In the genomic region with DNA sequence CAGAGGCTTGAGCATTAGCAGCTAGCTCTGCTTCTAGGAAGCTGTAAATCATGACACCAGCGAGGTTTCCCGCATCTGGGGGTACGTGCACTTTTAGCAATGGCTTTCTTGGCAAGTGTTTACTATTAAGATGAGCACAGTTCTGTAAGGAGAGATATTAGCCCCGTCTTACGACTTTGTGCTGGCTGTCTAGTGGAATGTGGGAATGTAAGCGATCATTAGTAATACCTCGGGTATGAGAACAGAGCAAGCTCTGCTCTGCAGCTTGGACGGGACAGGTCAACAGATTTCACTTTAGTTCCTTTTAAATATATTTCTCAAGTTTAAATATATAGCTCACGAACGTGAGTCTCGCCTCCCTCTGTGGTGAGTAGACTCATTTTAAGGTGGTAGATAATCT, we compare ENCODE assay signal across 21 mouse cellular contexts. TPM values are rescaled to one million over a fixed set of nuclear protein-coding genes. Genes with fewer than 3 reads are reported as not detected.
DNase-seq lines count a peak whose midpoint lies in the region; ATAC-seq and TF ChIP-seq lines count a peak whose summit lies in the region.
"Had no signal": no experiment of that assay in that cellular context is flagged by ENCODE, and none has a peak within 500 bp of the region (broad histone marks: within the 10 kb centered on the region; RNA-seq: fewer than 3 reads in every experiment).

No protein-coding gene starts in this region.

- H3K27me3 ChIP-seq in heart, embryonic 10.5 days (ENCODE audit: insufficient read depth, poor library complexity, severe bottlenecking): no peaks in the 10 kb centered on the region
- no peaks in the 10 kb centered on the region for H3K27me3 ChIP-seq in intestine, embryonic 16.5 days (replicated peaks; ENCODE audit: control insufficient read depth, insufficient read depth, low read length)
- H3K27me3 ChIP-seq in stomach, embryonic 16.5 days (ENCODE audit: control insufficient read depth, insufficient read depth, low read length): no peaks in the 10 kb centered on the region
- H3K27me3 ChIP-seq in hindbrain, embryonic 14.5 days (ENCODE audit: control insufficient read depth, insufficient read depth, low read length): no peaks in the 10 kb centered on the region
- H3K27me3 ChIP-seq: CH12.LX; hindbrain, embryonic 13.5 days had no signal

- WGBS in heart, embryonic 10.5 days: 81% methylated on average over 11 of the region's 11 CpGs
- 53% methylated on average over 11 of the region's 11 CpGs for WGBS in intestine, embryonic 16.5 days
- WGBS in stomach, embryonic 16.5 days: 46% methylated on average over 11 of the region's 11 CpGs
- WGBS in hindbrain, embryonic 14.5 days: 89% methylated on average over 11 of the region's 11 CpGs

- peaks cover 25% of the 10 kb centered on the region for H3K4me1 ChIP-seq in heart, embryonic 10.5 days
- H3K4me1 ChIP-seq in embryonic fibroblast, embryonic 13.5 days (ENCODE audit: control insufficient read depth, insufficient read depth, low read length): peaks cover 7% of the 10 kb centered on the region
- peaks cover 13% of the 10 kb centered on the region for H3K4me1 ChIP-seq in intestine, embryonic 16.5 days (ENCODE audit: control insufficient read depth, insufficient read depth, low read length)
- peaks cover 11% of the 10 kb centered on the region; the same call in 1 of the 2 replicates for H3K4me1 ChIP-seq in stomach, embryonic 16.5 days (ENCODE audit: control insufficient read depth, insufficient read depth, low read length)
- no peaks in the 10 kb centered on the region for H3K4me1 ChIP-seq in hindbrain, embryonic 14.5 days (replicated peaks; ENCODE audit: control insufficient read depth, insufficient read depth, low read length)
- H3K4me1 ChIP-seq: hindbrain, embryonic 13.5 days had no signal

- no peak for TF ChIP-seq CTCF in embryonic fibroblast, embryonic 13.5 days (IDR thresholded peaks at IDR 0.05; ENCODE audit: borderline replicate concordance, insufficient read depth, low read length)
- TF ChIP-seq CTCF in gastrocnemius, adult 2 months (IDR thresholded peaks at IDR 0.05): no peak

- DNase-seq in heart, adult 11 months: peak; percentile 37
- no peak for DNase-seq in heart, embryonic 10.5 days (ENCODE audit: low spot score)
- DNase-seq in layer of hippocampus, postnatal 25 days (ENCODE audit: extremely low spot score in 1 of 2, low spot score in 1 of 2): no peak
- no peak for DNase-seq in gastrocnemius, adult 2 months
- no peak for DNase-seq in hindbrain, embryonic 14.5 days (ENCODE audit: low spot score)
- DNase-seq: adrenal gland, adult 2 months; adrenal gland, postnatal 36 days; cerebellum, adult 2 months; cerebellum, postnatal 10 days; gastrocnemius, postnatal 10 days; heart, postnatal 14 days; kidney, adult 18-20 months had no signal

- H3K27ac ChIP-seq in heart, embryonic 10.5 days: no peak overlapping the region
- peak overlapping the region; percentile 31; the same call in 1 of the 2 replicates for H3K27ac ChIP-seq in embryonic fibroblast, embryonic 13.5 days (ENCODE audit: insufficient read depth, low read length)
- peak overlapping the region; percentile 58 for H3K27ac ChIP-seq in intestine, embryonic 16.5 days (ENCODE audit: low read length)
- H3K27ac ChIP-seq in stomach, embryonic 16.5 days (ENCODE audit: low read length): no peak overlapping the region
- no peak overlapping the region for H3K27ac ChIP-seq in gastrocnemius, adult 2 months
- no peak overlapping the region for H3K27ac ChIP-seq in hindbrain, embryonic 14.5 days
- H3K27ac ChIP-seq: embryonic facial prominence, embryonic 10.5 days; forebrain, embryonic 10.5 days; hindbrain, embryonic 13.5 days had no signal

- H3K36me3 ChIP-seq in heart, embryonic 10.5 days: no peaks in the 10 kb centered on the region
- peaks cover 4% of the 10 kb centered on the region; the same call in 1 of the 2 replicates for H3K36me3 ChIP-seq in intestine, embryonic 16.5 days (ENCODE audit: control insufficient read depth, insufficient read depth, low read length)
- H3K36me3 ChIP-seq in stomach, embryonic 16.5 days (ENCODE audit: control insufficient read depth, insufficient read depth, low read length): no peaks in the 10 kb centered on the region
- H3K36me3 ChIP-seq in hindbrain, embryonic 14.5 days (replicated peaks; ENCODE audit: control insufficient read depth, insufficient read depth): no peaks in the 10 kb centered on the region
- H3K36me3 ChIP-seq: embryonic facial prominence, embryonic 10.5 days; forebrain, embryonic 10.5 days; hindbrain, embryonic 13.5 days had no signal

- peak; percentile 60 for ATAC-seq in intestine, embryonic 16.5 days
- peak; percentile 21; the same call in 1 of the 2 replicates for ATAC-seq in stomach, embryonic 16.5 days (ENCODE audit: insufficient read depth, low FRiP score)
- ATAC-seq in hindbrain, embryonic 14.5 days (ENCODE audit: low FRiP score): no peak
- ATAC-seq: forebrain, embryonic 14.5 days had no signal

- intact Hi-C loops in gastrocnemius, adult 2 months (cut with DNase I): no loop called here

- H3K9ac ChIP-seq in intestine, embryonic 16.5 days (ENCODE audit: low read depth, low read length): no peak overlapping the region
- H3K9ac ChIP-seq in stomach, embryonic 16.5 days (ENCODE audit: low read length): no peak overlapping the region
- H3K9ac ChIP-seq in hindbrain, embryonic 14.5 days: no peak overlapping the region
- H3K9ac ChIP-seq: hindbrain, embryonic 13.5 days had no signal

- peak overlapping the region; percentile 19; the same call in 1 of the 2 replicates for H3K4me2 ChIP-seq in intestine, embryonic 16.5 days (ENCODE audit: low read depth, low read length)
- H3K4me2 ChIP-seq in stomach, embryonic 16.5 days (ENCODE audit: low read depth, low read length): no peak overlapping the region
- H3K4me2 ChIP-seq in hindbrain, embryonic 14.5 days (replicated peaks): no peak overlapping the region
- H3K4me2 ChIP-seq: hindbrain, embryonic 13.5 days had no signal

- H3K4me3 ChIP-seq in heart, embryonic 10.5 days: no peak overlapping the region
- no peak overlapping the region for H3K4me3 ChIP-seq in embryonic fibroblast, embryonic 13.5 days (ENCODE audit: insufficient read depth, low read length)
- H3K4me3 ChIP-seq in intestine, embryonic 16.5 days (ENCODE audit: low read length): no peak overlapping the region
- H3K4me3 ChIP-seq in stomach, embryonic 16.5 days (replicated peaks; ENCODE audit: low read length): no peak overlapping the region
- no peak overlapping the region for H3K4me3 ChIP-seq in gastrocnemius, adult 2 months
- H3K4me3 ChIP-seq in hindbrain, embryonic 14.5 days (replicated peaks; ENCODE audit: low read length): no peak overlapping the region
- H3K4me3 ChIP-seq: embryonic facial prominence, embryonic 10.5 days; erythroblast, embryonic 14.5 days; forebrain, embryonic 10.5 days; hindbrain, embryonic 13.5 days had no signal

- TF ChIP-seq POLR2A in embryonic fibroblast, embryonic 13.5 days (IDR thresholded peaks at IDR 0.05; ENCODE audit: low read depth, low read length): no peak

- no peaks in the 10 kb centered on the region for H3K9me3 ChIP-seq in heart, embryonic 10.5 days
- H3K9me3 ChIP-seq in intestine, embryonic 16.5 days (ENCODE audit: control insufficient read depth, low read length): no peaks in the 10 kb centered on the region
- no peaks in the 10 kb centered on the region for H3K9me3 ChIP-seq in stomach, embryonic 16.5 days (replicated peaks; ENCODE audit: control insufficient read depth, low read length)
- H3K9me3 ChIP-seq in hindbrain, embryonic 14.5 days (ENCODE audit: control insufficient read depth, low read length): no peaks in the 10 kb centered on the region
- H3K9me3 ChIP-seq: embryonic facial prominence, embryonic 10.5 days; forebrain, embryonic 10.5 days; hindbrain, embryonic 13.5 days had no signal

RNA-seq across cellular contexts. Expression of a gene that starts 54.7 kb away (rescaled TPM):
- polyA plus RNA-seq in heart, embryonic 10.5 days (2016; fragmentation: Nextera tagmentation; extraction: Ambion mirVana): 12.4 and 13.3 TPM in 2 replicates
- polyA plus RNA-seq in embryonic fibroblast, embryonic 13.5 days (2011; ENCODE audit: insufficient read length, low read depth, missing spikeins): 6.4 and 8.3 TPM in 2 replicates
- 22.5 and 25.3 TPM in 2 replicates for polyA plus RNA-seq in intestine, embryonic 16.5 days (2015; fragmentation: Nextera tagmentation; extraction: Ambion mirVana)
- 19.0 and 24.0 TPM in 2 replicates for polyA plus RNA-seq in stomach, embryonic 16.5 days (2015; fragmentation: Nextera tagmentation; extraction: Ambion mirVana)
- total RNA-seq in layer of hippocampus, postnatal 25 days (2021): 10 to 100 TPM in 1 of 2 experiments, 1 to 10 TPM in 1; 5.9 to 10.2 TPM
- 1 to 10 TPM; 2.4 to 6.2 TPM for total RNA-seq in gastrocnemius, adult 2 months (2021)
- 8.0 and 9.1 TPM in 2 replicates for polyA plus RNA-seq in hindbrain, embryonic 14.5 days (2014; fragmentation: Nextera tagmentation; extraction: Ambion mirVana)
- polyA plus RNA-seq: erythroblast, embryonic 14.5 days had no signal

Comparison
In these comparisons a context has a peak if more than half of its experiments do, and no peak if none do; other contexts are left out.
1. H3K27ac ChIP-seq: peak in embryonic fibroblast, embryonic 13.5 days (single experiment) and intestine, embryonic 16.5 days (single experiment); none in heart, embryonic 10.5 days (single experiment), stomach, embryonic 16.5 days (single experiment), gastrocnemius, adult 2 months (single experiment) and hindbrain, embryonic 14.5 days (single experiment).